Mouse (Mus musculus): Measurements from ENCODE around the gene Ssr2.

- TF ChIP-seq RAD21 (IDR thresholded peaks at IDR 0.05; ENCODE audit: low read depth, low read length) (no peak), CTCF (conservative IDR thresholded peaks at IDR 0.05 in 1 of 2, IDR thresholded peaks at IDR 0.05 in 1 of 2; ENCODE audit: low read depth in 2 of 2, low read length in 2 of 2) (no peak), ZKSCAN1 (IDR thresholded peaks at IDR 0.05; ENCODE audit: borderline replicate concordance, low read depth, low read length) (no peak), ZNF384 (IDR thresholded peaks at IDR 0.05; ENCODE audit: low read depth, low read length) (no peak), POLR2A (IDR thresholded peaks at IDR 0.05; ENCODE audit: low read depth, low read length) (no peak), POLR2AphosphoS2 (IDR thresholded peaks at IDR 0.05; ENCODE audit: low read depth, low read length) (no peak), E2F4 (IDR thresholded peaks at IDR 0.05; ENCODE audit: insufficient replicate concordance, low read depth, low read length) (no peak), UBTF (IDR thresholded peaks at IDR 0.05; ENCODE audit: low read depth, low read length) (no peak), KAT2A (IDR thresholded peaks at IDR 0.05; ENCODE audit: insufficient replicate concordance, low read length) (no peak), TBP (conservative IDR thresholded peaks at IDR 0.05; ENCODE audit: low read depth, low read length) (no peak)
Observed at GRCm38 (mm10) chr3:88622941-88623345, 47.3 kb downstream of the Ssr2 start.

All from CH12.LX (cell line).